ENCODE assay signal across 8 mouse cellular contexts in the genomic region with DNA sequence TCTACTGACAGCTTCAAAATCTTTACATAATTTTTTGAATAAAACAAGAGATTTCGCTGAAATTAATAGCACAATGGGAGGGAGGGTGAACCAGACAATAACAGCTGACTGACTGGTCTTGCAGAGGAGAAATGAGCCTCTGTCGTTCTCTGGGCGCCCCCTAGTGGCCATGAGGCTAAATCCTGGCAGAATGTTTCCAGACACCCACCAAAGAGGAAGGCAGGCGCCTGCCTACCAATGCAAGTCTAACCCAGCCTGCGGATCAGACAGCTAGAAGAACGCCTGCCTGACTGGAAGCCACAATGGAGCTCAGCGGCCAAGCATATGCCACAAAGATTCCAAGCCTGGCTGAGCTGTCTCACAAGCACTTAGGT. TPM values are rescaled to one million over a fixed set of nuclear protein-coding genes. Genes with fewer than 3 reads are reported as not detected.
A peak's percentile ranks its signal among the peaks of the same experiment; 100 is the strongest.
DNase-seq lines count a peak whose midpoint lies in the region; ATAC-seq lines count a peak whose summit lies in the region.

No protein-coding gene starts in this region.

- peak overlapping the region; percentile 80 for H3K27ac ChIP-seq in hindbrain, embryonic 14.5 days

- peak overlapping the region; percentile 91 for H3K4me2 ChIP-seq in hindbrain, embryonic 14.5 days (replicated peaks)

- peak overlapping the region; percentile 83 for H3K4me3 ChIP-seq in hindbrain, embryonic 14.5 days (replicated peaks; ENCODE audit: low read length)

- H3K9me3 ChIP-seq in hindbrain, embryonic 14.5 days (ENCODE audit: control insufficient read depth, low read length) = no peaks in the 10 kb centered on the region

- peak overlapping the region; percentile 99 for H3K9ac ChIP-seq in hindbrain, embryonic 14.5 days

- peak; percentile 72 for ATAC-seq in hindbrain, embryonic 14.5 days (ENCODE audit: low FRiP score)

- no peaks in the 10 kb centered on the region for H3K27me3 ChIP-seq in hindbrain, embryonic 14.5 days (ENCODE audit: control insufficient read depth, insufficient read depth, low read length)

- peaks cover 48% of the 10 kb centered on the region for H3K4me1 ChIP-seq in hindbrain, embryonic 14.5 days (replicated peaks; ENCODE audit: control insufficient read depth, insufficient read depth, low read length)

- 2% methylated on average over 7 of the region's 7 CpGs for WGBS in hindbrain, embryonic 14.5 days

- 0 out of 2 replicates have a peak, but pooled peaks cover 5% of the 10 kb centered on the region for H3K36me3 ChIP-seq in hindbrain, embryonic 14.5 days (replicated peaks; ENCODE audit: control insufficient read depth, insufficient read depth)

- DNase-seq in Muller cell, postnatal 12 days (ENCODE audit: inconsistent ontology term) = peak; percentile 95
- peak; percentile 98 for DNase-seq in cerebellum, adult 9-11 months
- DNase-seq in frontal cortex, postnatal 25 days (ENCODE audit: low spot score in 2 of 2) = peak; percentile 99 to 100
- peak; percentile 99 for DNase-seq in hindbrain, embryonic 14.5 days (ENCODE audit: low spot score)
- peak; percentile 99 to 100 for DNase-seq in layer of hippocampus, postnatal 25 days (ENCODE audit: extremely low spot score in 1 of 2, low spot score in 1 of 2)
- DNase-seq in lung, postnatal 25 days (ENCODE audit: low spot score) = peak; percentile 93
- DNase-seq in retina, embryonic 14.5 days (ENCODE audit: low spot score) = peak; percentile 98
- DNase-seq in thymus, postnatal 36 days = peak; percentile 85 to 89

RNA-seq across cellular contexts. Expression of a gene that starts 2.4 kb away (rescaled TPM):
- polyA plus RNA-seq in hindbrain, embryonic 14.5 days (2014; fragmentation: Nextera tagmentation; extraction: Ambion mirVana) = 4.9 TPM in 2 replicates
- total RNA-seq in layer of hippocampus, postnatal 25 days (2021) = 10 to 100 TPM; 50.0 to 53.4 TPM

Comparison
In these comparisons a context has a peak if more than half of its experiments do, and no peak if none do; other contexts are left out.
1. Peak in every context shown above with its lines: DNase-seq, ATAC-seq, H3K4me3 ChIP-seq and H3K27ac ChIP-seq.